Mouse (Mus musculus): Measurements from ENCODE around the gene Mcoln2. TPM values are rescaled to one million over a fixed set of nuclear protein-coding genes. Genes with fewer than 3 reads are reported as not detected.

Gene Mcoln2
- 0.67 and 0.90 TPM in 2 replicates for polyA plus RNA-seq (2012; rRNA removed; ENCODE audit: low replicate concordance)

DNA sequence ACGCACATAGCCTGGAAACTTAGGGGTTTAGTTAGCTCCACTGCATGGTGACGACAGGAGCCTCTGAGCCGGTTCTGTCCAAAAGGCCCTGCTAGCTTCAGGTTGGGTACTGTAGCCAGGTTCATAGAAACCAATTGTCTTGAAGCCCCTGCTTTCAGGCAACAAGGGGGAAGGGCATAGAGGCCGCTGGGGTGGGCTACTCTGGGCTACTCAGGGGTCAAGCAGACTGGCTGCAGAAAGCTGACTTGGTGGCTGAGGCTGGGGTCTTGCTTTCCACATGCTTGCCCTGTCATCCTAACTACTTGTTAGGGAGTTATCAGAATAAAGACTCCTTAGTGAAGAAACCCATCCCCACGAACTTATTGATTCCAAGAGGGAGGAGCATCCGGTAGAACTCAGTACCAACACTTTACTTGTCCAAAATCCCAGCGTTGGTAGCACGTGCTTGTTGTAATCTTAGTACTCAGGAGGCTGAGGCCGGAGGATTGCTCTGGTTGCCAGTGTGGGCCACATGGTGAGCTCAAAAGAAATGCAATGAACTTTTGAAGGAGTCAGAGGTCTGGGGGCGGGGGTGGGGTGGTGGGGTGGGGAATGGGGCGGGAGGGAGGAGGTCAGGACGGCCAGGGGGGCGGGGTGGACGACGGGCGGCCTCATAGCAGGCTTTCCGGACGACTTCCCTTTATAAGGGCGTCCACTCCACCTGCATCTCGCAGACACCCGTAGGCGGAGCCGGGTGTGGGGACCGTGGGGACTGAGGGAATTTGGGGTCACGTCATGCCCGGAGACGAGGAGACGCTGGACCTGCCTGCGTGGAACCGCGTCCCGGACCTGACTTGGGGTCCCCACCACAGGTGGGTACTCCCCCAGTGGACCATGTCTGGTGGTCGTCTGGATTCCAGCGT is at the start of gene Mcoln2:
TSS of gene Mcoln2 (plus strand) at position 678 of the 902 bp plus-strand sequence.

DNA sequence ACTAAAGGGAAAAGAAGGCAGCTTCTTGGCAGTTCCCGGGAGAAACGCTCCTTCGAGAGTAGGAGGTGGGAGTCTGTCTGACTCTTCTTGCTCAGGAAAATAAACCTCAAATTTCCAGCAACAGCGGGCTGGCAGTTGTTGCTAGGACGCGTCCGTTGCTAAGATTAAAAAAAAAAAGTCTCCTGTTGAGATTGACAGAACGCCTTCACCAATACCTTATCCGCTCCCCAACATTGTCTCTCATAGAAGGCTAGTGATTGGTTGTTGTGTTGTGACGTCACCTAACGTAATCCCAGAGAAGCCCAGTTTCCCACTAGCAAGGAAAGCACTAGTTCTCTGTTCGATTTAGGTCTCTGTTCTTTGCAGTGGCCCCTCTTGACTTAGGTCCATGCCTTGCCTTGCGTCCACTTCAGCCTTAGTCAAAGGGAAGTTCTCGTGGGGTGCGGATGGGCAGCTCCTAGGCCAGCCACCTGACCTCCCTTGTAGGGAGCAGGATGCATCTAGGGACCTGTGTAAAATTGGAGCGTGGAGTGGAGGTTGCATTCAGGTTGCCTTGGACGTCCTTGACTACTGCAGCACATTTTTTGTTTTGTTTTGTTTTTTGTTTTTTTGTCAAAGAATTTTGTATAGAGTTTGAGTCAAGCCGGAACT is 41.6 kb upstream of the Mcoln2 start, which contains the start of gene Wdr63:
TSS of gene Wdr63 (minus strand) at position 210 of the 651 bp plus-strand sequence.

DNA sequence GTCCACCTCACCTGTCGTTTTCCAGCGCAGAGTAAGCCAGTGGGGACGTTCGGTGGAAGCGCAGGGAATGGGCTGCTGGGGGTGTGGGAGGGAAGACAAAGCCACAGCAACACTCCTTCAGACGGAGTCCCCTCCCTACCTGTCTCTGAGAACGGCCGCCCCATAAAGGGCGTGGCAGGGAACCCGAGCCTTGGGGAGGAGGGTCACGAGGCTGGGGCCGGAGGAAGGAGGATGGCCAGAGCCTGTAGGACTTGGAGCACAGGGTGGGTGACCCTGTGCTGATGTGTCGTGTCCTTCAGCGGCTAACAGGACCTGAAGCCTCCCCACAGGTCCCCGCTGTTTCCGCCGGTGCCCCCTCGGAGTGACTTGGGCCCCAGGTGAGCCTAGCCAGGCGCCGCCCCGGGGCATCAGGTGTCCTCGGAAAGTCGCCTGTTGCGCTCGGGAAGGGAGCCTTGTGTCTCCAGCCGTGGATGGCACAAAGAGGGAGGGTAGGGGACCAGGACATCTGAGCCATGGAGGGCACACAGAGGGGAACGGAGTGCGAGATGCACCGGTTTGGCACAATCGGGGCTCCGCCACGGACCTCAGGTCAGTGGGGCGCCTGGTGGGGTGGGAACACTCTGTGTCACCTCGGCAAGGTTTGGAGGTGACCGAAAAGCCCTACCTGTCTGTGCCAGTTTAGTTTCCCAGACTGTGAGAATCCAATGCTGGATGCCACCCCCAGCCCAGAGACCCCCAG is 32.2 kb upstream of the Mcoln2 start, which contains the start of gene Mcoln3:
TSS of gene Mcoln3 (plus strand) at position 193 of the 739 bp plus-strand sequence.

DNA sequence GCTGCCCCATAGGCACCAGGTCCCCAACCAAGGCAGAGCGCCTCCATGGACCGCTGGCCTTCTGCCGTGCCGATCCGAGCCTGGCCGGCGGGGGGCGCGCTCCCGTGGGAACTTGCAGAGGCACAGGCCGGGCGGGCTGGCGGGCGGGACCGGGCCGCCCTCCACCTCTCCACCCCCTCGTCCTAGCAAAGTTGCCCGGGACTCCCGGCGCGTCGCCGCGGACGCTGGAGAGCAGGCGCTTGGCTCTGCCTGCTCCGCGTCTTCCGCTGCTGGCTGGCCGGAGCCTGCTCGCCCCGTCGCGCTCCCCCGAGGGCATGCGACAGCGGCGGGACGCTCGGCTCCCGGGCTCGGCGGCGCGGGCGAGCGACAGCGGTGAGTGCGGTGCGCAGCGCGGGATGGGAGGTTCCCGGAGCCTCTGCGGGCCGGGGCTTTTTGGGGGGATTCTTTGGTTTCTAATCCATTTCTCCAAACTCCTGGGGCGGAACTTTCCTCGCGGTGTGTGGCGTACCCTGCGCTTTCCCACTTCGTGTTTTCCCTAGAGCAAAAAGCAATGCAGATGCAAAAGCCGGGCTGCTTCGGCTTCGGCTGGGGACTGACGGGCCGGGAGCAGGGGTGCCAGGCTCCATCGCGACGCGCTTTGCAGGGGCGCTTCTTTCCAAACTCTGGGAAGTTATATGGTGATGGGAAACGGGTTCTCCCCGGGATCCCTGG is 71.3 kb downstream of the Mcoln2 start, which contains the start of gene Lpar3:
TSS of gene Lpar3 (plus strand) at position 188 of the 711 bp plus-strand sequence.

Other genes starting within 250 kb of the Mcoln2 start
- gene Bcl10, start 227.0 kb upstream of the Mcoln2 start, polyA plus RNA-seq (2012; rRNA removed; ENCODE audit: low replicate concordance), result 13.5 and 14.1 TPM in 2 replicates
- gene 2410004B18Rik, start 211.8 kb upstream of the Mcoln2 start, polyA plus RNA-seq (2012; rRNA removed; ENCODE audit: low replicate concordance), result 10.5 and 15.5 TPM in 2 replicates
- gene Syde2, start 162.0 kb upstream of the Mcoln2 start, polyA plus RNA-seq (2012; rRNA removed; ENCODE audit: low replicate concordance), result 5.2 and 6.4 TPM in 2 replicates
- 0.13 TPM in 1 of 2 replicates, not detected in the other for gene Wdr63, start 41.7 kb upstream of the Mcoln2 start, polyA plus RNA-seq (2012; rRNA removed; ENCODE audit: low replicate concordance)
- 0.06 TPM in 1 of 2 replicates, not detected in the other for gene Mcoln3, start 32.4 kb upstream of the Mcoln2 start, polyA plus RNA-seq (2012; rRNA removed; ENCODE audit: low replicate concordance)
- gene Lpar3, start 71.1 kb downstream of the Mcoln2 start, polyA plus RNA-seq (2012; rRNA removed; ENCODE audit: low replicate concordance), result 0.89 and 12.3 TPM in 2 replicates